Mouse (Mus musculus) limb, embryonic 15.5 days (tissue): ENCODE results near the gene Bcdin3d. TPM values are rescaled to one million over a fixed set of nuclear protein-coding genes. Genes with fewer than 3 reads are reported as not detected.

ENCODE experiments used
- ATAC-seq: fragments of 200-750 bp; cut with Nextera tagmentation; 2 replicates; pipeline ENCODE4 v1.8.0; 2017; ENCODE audit warnings: low read depth, moderate TSS enrichment; ENCODE audit not compliant: insufficient number of reproducible peaks, low FRiP score, low TSS enrichment
- H3K27ac ChIP-seq: fragments of 300-500 bp; sonication (generic); 2 replicates; pipeline ENCODE4 v1.5.1; 2015; ENCODE audit warnings: moderate library complexity, mild to moderate bottlenecking, inconsistent platforms
- H3K27me3 ChIP-seq: fragments of 300-500 bp; sonication (generic); 2 replicates; pipeline ENCODE4 v1.6.1; 2015; ENCODE audit warnings: inconsistent platforms
- H3K36me3 ChIP-seq: fragments of 300-500 bp; sonication (generic); 2 replicates; pipeline ENCODE4 v1.6.1; 2015; ENCODE audit warnings: inconsistent platforms
- H3K4me1 ChIP-seq: fragments of 300-500 bp; sonication (generic); 2 replicates; pipeline ENCODE4 v1.6.1; 2015; ENCODE audit warnings: inconsistent platforms
- H3K4me2 ChIP-seq: fragments of 300-500 bp; sonication (generic); 2 replicates; pipeline ENCODE4 v1.6.1; 2015; ENCODE audit warnings: mild to moderate bottlenecking, inconsistent platforms
- H3K4me3 ChIP-seq: fragments of 300-500 bp; sonication (generic); 2 replicates; pipeline ENCODE4 v1.5.1; 2015; ENCODE audit warnings: mild to moderate bottlenecking, inconsistent platforms
- H3K9ac ChIP-seq: fragments of 300-500 bp; sonication (generic); 2 replicates; pipeline ENCODE4 v1.6.1; 2015; ENCODE audit warnings: inconsistent platforms
- H3K9me3 ChIP-seq: fragments of 300-500 bp; sonication (generic); 2 replicates; pipeline ENCODE4 v1.6.1; 2016; ENCODE audit warnings: inconsistent platforms
- WGBS: fragments of 180-500 bp; shearing (Covaris S2); methylation state at CpG from one replicate; pipeline ENCODE4 v1.1.7; 2015; 5-methylcytosine and 5-hydroxymethylcytosine counted together
- polyA plus RNA-seq: library from polyadenylated mRNA; unstranded; fragments of >200 nt; fragmentation: Nextera tagmentation; extraction: Ambion mirVana; gene quantifications from 2 replicates; pipeline ENCODE4 v1.2.1, GENCODE M21; 2015

Bcdin3d gene
- 12.7 and 15.1 TPM in 2 replicates for polyA plus RNA-seq

DNA sequence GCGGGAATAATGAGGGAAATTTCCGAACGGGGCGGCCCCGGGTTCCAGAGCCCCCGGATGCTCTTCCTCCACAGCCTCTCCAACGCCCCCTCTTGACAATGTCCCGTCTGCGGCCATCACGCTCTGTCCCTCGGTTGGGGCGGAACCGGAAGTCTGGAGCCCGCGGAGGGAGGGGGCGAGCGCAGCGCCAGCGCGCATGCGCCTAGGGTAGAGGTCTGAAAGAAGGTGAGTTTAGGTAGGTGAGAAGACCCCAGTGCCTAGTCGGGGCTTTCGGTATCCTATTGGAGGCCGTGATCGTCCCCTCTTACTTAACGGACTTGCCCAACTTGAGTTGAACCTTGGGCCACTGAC, at the start of gene Bcdin3d:
Gene Bcdin3d (minus strand): TSS at position 155 of the 351 bp plus-strand sequence.
- peak; percentile 82 for ATAC-seq

DNA sequence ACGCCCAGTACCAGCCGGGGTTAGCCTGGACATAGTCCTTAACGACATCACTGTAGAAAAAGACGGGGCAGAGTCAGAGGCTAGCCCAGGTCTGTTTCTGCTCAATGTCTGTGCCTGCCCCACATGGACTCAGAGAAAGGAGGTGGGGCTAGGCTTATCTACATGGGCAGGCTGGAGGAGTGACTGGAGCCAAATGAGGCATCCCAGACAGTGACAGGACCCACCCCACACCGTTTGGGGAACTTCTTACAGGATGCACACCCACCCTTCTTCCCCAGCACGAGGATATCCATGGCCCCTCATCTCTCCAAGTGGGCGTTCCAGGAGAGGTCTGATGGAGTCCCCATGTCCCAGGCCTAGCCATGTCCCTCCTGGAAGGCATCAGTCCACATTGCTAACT, 45.8 kb upstream of the Bcdin3d start:
- Histone ChIP-seq H3K9me3 (no peaks in the 10 kb centered on the region), H3K9ac (no peak overlapping the region), H3K4me2 (no peak overlapping the region), H3K27me3 (peaks cover 13% of the 10 kb centered on the region; the same call in 1 of the 2 replicates), H3K27ac (no peak overlapping the region), H3K36me3 (no peaks in the 10 kb centered on the region), H3K4me3 (no peak overlapping the region), H3K4me1 (0 out of 2 replicates have a peak, but pooled peaks cover 5% of the 10 kb centered on the region)
- WGBS, result 74% methylated on average over 7 of the region's 7 CpGs
- ATAC-seq, result no peak

More for the DNA sequence above, at the start of gene Bcdin3d:
- Histone ChIP-seq H3K4me3 (peak within 1 kb of the TSS; percentile 81), H3K9me3 (no peaks in the 10 kb centered on the region), H3K27me3 (no peaks in the 10 kb centered on the region), H3K27ac (peak within 1 kb of the TSS; percentile 92), H3K36me3 (peaks cover 15% of the 10 kb centered on the region), H3K4me2 (peak within 1 kb of the TSS; percentile 64), H3K9ac (peak within 1 kb of the TSS; percentile 78), H3K4me1 (peaks cover 13% of the 10 kb centered on the region)
- under 1% methylated on average over 26 of the region's 26 CpGs for WGBS

DNA sequence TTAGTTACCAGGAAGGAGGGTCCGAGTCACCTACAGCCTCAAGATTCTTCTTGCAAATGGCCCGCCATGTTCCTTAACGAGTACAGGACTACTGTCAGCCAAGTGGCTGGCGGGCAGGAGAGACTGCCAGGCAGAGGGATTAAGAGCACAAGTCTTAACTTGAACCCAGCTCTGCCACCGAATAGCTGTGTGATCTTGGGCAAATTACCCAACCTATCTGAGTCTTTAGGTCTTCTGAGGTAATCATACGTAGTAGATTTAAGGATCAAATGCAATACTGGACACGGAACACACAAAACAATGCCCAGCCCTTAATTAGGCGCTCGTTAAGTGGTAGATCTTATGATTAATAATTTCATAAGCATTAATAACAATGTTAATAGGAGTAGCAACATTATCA, 45.1 kb upstream of the Bcdin3d start:
- H3K9ac ChIP-seq, result no peak overlapping the region
- 89% methylated on average over 9 of the region's 9 CpGs for WGBS
- no peaks in the 10 kb centered on the region for H3K36me3 ChIP-seq
- H3K4me2 ChIP-seq, result no peak overlapping the region
- ATAC-seq, result no peak
- 0 out of 2 replicates have a peak, but pooled peaks cover 5% of the 10 kb centered on the region for H3K4me1 ChIP-seq
- no peaks in the 10 kb centered on the region for H3K9me3 ChIP-seq
- peaks cover 13% of the 10 kb centered on the region; the same call in 1 of the 2 replicates for H3K27me3 ChIP-seq
- no peak overlapping the region for H3K27ac ChIP-seq
- H3K4me3 ChIP-seq, result no peak overlapping the region

DNA sequence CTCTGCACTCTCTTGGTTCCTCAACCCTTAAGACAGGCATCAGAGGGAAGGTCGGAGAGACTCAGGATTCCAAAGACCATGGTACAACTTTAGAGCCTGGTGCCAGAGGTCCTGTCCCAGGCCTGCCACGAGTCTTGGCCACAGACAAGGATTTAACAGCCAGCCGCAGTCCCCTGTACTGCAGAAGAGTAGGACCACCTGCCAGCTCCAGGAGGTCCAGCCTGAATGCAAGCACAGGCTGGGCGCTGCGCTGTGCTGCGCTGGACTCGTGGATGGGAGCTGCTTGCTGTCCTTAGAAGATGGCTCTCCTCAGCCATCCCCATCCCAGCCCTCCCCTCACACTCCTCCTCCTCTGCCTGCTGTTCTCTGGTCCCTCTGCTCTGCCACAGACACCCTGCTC, 43.2 kb upstream of the Bcdin3d start:
- Histone ChIP-seq H3K4me3 (no peak overlapping the region), H3K4me2 (no peak overlapping the region), H3K9ac (no peak overlapping the region), H3K36me3 (no peaks in the 10 kb centered on the region), H3K27me3 (peaks cover 13% of the 10 kb centered on the region; the same call in 1 of the 2 replicates), H3K4me1 (0 out of 2 replicates have a peak, but pooled peaks cover 5% of the 10 kb centered on the region), H3K9me3 (no peaks in the 10 kb centered on the region), H3K27ac (no peak overlapping the region)
- no peak for ATAC-seq
- WGBS, result 64% methylated on average over 7 of the region's 7 CpGs

DNA sequence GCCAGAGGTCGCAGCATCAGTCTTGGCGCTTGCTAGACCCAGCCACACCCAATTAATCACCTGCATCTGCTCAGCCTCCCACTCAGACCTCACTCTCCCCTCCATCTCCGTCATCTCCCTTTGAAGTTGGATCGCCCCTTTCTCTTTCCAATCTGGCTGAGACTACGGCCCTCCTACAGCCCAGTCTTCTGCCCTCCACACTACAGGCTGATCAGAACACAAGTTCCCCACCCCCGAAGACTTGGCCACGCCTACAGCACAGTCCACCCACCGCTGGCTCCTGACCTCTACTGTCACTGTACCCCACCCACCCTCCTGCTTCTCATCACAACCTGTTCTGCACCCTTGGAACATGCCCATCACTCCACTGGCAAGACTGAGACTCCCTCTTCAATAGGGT, 42.2 kb upstream of the Bcdin3d start:
- H3K27me3 ChIP-seq, result peaks cover 13% of the 10 kb centered on the region; the same call in 1 of the 2 replicates
- no peak overlapping the region for H3K4me3 ChIP-seq
- peaks cover 13% of the 10 kb centered on the region for H3K4me1 ChIP-seq
- H3K9me3 ChIP-seq, result no peaks in the 10 kb centered on the region
- no peak for ATAC-seq
- H3K36me3 ChIP-seq, result no peaks in the 10 kb centered on the region
- H3K27ac ChIP-seq, result no peak overlapping the region
- WGBS, result 35% methylated on average over 8 of the region's 8 CpGs
- no peak overlapping the region for H3K4me2 ChIP-seq
- H3K9ac ChIP-seq, result no peak overlapping the region

DNA sequence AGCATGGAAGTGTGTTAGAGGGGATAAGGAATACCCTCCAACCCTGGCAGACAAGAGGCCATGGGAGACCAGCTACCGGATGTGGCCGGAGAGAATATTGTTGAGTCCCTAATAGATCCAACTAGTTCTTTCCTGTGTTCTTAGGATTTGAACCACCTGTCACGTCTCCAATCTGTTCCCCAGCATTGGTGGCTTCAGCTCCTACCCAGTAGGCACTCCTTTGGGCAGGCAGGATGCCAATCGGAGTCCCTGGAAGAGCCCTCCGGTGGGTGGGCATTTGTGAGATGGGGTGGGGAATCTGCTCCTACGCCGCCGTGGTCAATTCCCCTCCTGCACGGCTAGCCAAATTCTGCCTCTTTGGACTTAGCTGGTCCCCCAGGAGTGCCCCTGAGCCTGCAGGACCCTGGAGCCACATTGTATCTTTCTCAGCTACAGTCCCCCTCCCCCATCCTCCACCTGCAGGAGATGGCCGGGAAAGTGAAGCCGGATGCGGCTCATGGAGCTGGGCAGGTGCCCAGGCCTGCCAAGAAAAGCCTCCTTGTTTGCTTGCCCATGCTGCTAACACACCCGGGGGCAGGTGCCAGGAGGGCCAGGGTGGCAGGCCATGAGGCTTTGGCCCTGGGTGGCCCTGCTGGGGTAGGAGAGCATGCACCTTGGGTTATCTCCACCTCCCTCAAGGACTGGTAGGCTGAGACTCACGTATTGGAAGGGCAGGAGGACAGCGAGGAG, 37.4 kb upstream of the Bcdin3d start:
- peaks cover 18% of the 10 kb centered on the region for H3K4me1 ChIP-seq
- H3K9ac ChIP-seq, result no peak overlapping the region
- no peaks in the 10 kb centered on the region for H3K36me3 ChIP-seq
- 74% methylated on average over 15 of the region's 15 CpGs for WGBS
- no peak overlapping the region for H3K4me2 ChIP-seq
- H3K4me3 ChIP-seq, result no peak overlapping the region
- H3K27ac ChIP-seq, result no peak overlapping the region
- peaks cover 10% of the 10 kb centered on the region; the same call in 1 of the 2 replicates for H3K27me3 ChIP-seq
- H3K9me3 ChIP-seq, result no peaks in the 10 kb centered on the region
- ATAC-seq, result no peak

DNA sequence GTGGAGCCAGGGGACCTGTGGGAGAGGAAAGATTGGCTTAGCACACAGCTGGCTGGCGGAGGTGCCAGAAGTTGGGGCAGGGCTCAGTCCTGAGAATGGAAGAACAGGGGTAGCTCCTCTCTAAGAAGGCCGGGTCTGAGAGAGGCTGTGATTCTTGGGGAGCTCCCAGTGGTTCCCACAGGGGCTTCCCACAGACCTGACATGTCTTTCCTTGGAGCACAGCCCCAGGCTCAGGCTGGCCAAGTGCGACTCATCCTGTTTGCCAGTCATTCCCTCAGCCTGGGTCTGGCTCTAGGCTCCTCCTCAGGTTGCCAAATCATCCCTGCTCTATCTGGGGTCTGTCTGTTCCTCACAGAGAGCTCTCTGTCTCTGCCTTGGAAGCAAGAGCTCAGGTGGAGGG, 36.1 kb upstream of the Bcdin3d start:
- Histone ChIP-seq H3K4me3 (no peak overlapping the region), H3K4me1 (peaks cover 23% of the 10 kb centered on the region), H3K9ac (no peak overlapping the region), H3K36me3 (no peaks in the 10 kb centered on the region), H3K27ac (no peak overlapping the region), H3K27me3 (peaks cover under 1% of the 10 kb centered on the region; the same call in 1 of the 2 replicates), H3K9me3 (no peaks in the 10 kb centered on the region), H3K4me2 (no peak overlapping the region)
- WGBS, result 52% methylated on average over 3 of the region's 3 CpGs
- no peak for ATAC-seq

DNA sequence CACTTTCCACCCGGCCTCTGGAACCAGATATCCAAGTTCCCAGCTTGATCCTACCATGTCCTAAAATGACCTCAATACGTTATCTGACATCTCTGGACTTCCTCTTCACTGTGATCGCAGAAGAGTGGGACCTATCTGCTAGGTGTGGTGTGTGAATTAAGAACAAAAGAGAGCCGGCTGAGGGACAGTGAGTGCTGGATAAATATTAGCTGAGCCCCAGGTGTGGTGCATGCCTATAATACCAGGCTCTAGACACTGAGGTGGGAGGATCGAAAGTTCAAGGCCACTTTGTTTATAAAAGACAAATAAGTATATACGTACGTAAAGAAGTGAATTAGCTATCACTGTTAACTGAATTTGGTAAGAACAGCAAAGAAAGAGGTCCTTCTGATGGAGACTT, 35.3 kb upstream of the Bcdin3d start:
- Histone ChIP-seq H3K9ac (no peak overlapping the region), H3K27ac (no peak overlapping the region), H3K36me3 (no peaks in the 10 kb centered on the region), H3K9me3 (no peaks in the 10 kb centered on the region), H3K4me1 (peaks cover 28% of the 10 kb centered on the region), H3K4me2 (no peak overlapping the region), H3K4me3 (no peak overlapping the region), H3K27me3 (no peaks in the 10 kb centered on the region; the same call in 1 of the 2 replicates)
- no peak for ATAC-seq
- 84% methylated on average over 7 of the region's 7 CpGs for WGBS

DNA sequence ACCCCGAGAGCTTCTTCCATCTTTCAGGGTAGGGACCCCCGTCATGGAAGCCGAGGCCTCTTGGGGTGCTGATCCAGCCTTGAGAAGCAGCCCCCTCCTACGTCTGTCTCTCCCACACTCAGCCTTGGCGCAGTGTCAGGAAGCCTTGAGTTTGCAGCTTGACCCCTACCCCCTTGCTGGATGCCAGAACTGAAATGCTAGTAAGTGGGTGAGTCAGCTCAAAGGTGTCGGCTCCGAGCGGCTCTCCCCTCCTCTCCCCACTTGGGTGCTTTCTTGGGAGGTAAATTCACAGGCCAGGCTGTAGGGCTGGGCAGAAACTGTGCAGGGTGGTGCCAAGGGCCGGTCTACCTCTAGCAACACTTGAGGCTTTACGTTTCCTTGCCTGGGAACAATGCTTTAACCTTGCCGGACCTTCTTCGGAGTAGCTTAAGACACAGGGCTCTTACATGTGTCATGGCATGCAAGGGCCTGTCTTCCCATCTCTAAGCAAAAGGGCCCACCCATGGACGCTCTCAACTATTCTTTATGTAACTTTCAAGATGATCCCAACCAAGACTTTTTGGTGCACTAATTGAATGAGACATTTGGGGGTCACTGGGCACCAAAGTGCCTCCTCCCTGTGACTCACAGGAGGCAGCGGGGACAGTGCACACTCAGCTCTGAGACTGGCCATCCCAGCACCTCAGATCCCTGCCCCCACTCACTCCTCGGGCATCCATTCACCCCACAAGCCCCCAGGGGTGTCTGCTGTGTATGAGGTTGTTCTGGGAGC, 31.0 kb upstream of the Bcdin3d start:
- 72% methylated on average over 15 of the region's 15 CpGs for WGBS
- Histone ChIP-seq H3K9me3 (no peaks in the 10 kb centered on the region), H3K4me3 (no peak overlapping the region), H3K36me3 (no peaks in the 10 kb centered on the region), H3K4me2 (no peak overlapping the region), H3K4me1 (peaks cover 47% of the 10 kb centered on the region), H3K27ac (no peak overlapping the region), H3K27me3 (peaks cover 2% of the 10 kb centered on the region), H3K9ac (no peak overlapping the region)
- no peak for ATAC-seq

DNA sequence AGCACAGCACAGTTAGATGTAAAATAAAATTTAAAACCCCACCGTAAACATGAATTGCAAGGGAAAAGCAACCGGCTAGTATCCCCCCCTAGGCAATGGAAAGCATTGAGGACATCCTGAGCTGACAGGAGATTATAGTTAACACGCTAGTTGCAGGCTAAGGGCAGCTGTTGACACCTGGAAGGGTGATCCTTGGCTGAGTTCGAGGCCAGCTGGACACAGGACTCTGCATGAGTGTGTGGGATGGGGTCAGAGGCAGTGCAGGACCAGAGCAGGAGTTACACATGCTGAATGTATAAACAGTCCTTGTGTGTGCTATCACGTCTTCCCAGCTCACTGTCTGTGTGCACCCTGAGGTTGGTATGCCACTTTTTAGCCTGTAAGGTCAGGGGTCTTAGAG, 28.7 kb upstream of the Bcdin3d start:
- Histone ChIP-seq H3K36me3 (no peaks in the 10 kb centered on the region), H3K4me1 (peaks cover 60% of the 10 kb centered on the region), H3K27me3 (peaks cover 7% of the 10 kb centered on the region), H3K4me2 (no peak overlapping the region), H3K27ac (no peak overlapping the region), H3K9ac (no peak overlapping the region), H3K4me3 (no peak overlapping the region), H3K9me3 (no peaks in the 10 kb centered on the region)
- ATAC-seq, result no peak
- 48% methylated on average over 5 of the region's 5 CpGs for WGBS

DNA sequence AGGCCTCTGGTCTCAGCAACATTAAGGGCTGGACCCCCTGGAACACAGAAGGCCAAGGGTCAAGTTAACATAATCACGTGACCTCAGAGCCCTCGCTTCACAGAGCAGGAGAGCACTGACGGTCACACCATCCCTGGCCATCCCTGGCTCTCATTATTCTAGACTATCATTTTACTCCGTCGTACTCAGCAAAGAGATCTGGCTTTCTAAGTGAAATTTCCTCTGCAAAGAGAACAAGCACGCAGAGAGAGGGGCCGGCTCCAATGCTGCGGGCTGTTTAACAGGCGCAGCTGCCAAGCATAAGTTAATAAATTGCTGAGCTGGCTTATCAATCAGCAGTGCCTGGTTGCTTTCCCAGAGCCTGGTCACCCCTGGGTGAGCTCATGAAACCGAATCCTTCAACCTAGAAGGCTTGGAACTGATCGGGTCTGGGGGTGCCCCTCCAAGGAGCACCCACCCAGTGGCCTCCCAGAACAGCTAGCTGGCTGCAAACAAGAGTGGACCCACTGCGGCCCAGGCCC, 27.8 kb upstream of the Bcdin3d start:
- Histone ChIP-seq H3K4me1 (peaks cover 69% of the 10 kb centered on the region), H3K9me3 (no peaks in the 10 kb centered on the region), H3K36me3 (no peaks in the 10 kb centered on the region), H3K27me3 (peaks cover 7% of the 10 kb centered on the region), H3K4me3 (no peak overlapping the region), H3K27ac (peak overlapping the region; percentile 76), H3K4me2 (peak overlapping the region; percentile 12; the same call in 1 of the 2 replicates), H3K9ac (no peak overlapping the region)
- ATAC-seq, result peak; percentile 56; the same call in 1 of the 2 replicates
- WGBS, result 28% methylated on average over 12 of the region's 12 CpGs
